Mouse (Mus musculus) mouse trophoblast stem cell (cell line): Measurements from ENCODE around the gene Tmbim4.
"Not testable (repeated sequence)": the region's sequence is repeated elsewhere in the genome, so short reads cannot be mapped to it uniquely, and the experiment has no call there.

ENCODE experiments used
- in situ Hi-C, 2 experiments: fragments of 300-500 bp; cut with MseI, MboI; formaldehyde crosslinking; loops; 2 replicates in 1 of 2; 3 replicates in 1 of 2; pipeline ENCODE4 v1.15.1; 2025

Tmbim4 gene

GRCm38 (mm10) chr10:120197061-120197835, 4.1 kb upstream of the Tmbim4 start:
- in situ Hi-C loops: no loop called here

- in situ Hi-C loops: no loop called here
Observed at GRCm38 (mm10) chr10:120201961-120202402, 592 bp downstream of the Tmbim4 start, which contains the start of gene Irak3. TSS of gene Irak3 (minus strand) at chr10:120202130.

- in situ Hi-C loops: no loop called here
Observed at GRCm38 (mm10) chr10:120202467-120203250, 1.3 kb downstream of the Tmbim4 start.

GRCm38 (mm10) chr10:120204591-120205210, 3.3 kb downstream of the Tmbim4 start:
- in situ Hi-C loops: no loop called here

GRCm38 (mm10) chr10:120208015-120208414, 6.6 kb downstream of the Tmbim4 start:
- in situ Hi-C loops: no loop called here

GRCm38 (mm10) chr10:120208575-120209538, 7.5 kb downstream of the Tmbim4 start:
- in situ Hi-C loops: no loop called here

- in situ Hi-C loops: no loop called here
Observed at GRCm38 (mm10) chr10:120209539-120209925, 8.1 kb downstream of the Tmbim4 start.

GRCm38 (mm10) chr10:120210096-120210495, 8.7 kb downstream of the Tmbim4 start:
- in situ Hi-C loops: no loop called here

GRCm38 (mm10) chr10:120217099-120217498, 15.7 kb downstream of the Tmbim4 start:
- in situ Hi-C loops: not testable (repeated sequence)

GRCm38 (mm10) chr10:120218996-120219395, 17.6 kb downstream of the Tmbim4 start:
- in situ Hi-C loops: no loop called here

- in situ Hi-C loops: no loop called here
Observed at GRCm38 (mm10) chr10:120219578-120220359, 18.4 kb downstream of the Tmbim4 start.

- in situ Hi-C loops: no loop called here
Observed at GRCm38 (mm10) chr10:120220776-120221175, 19.4 kb downstream of the Tmbim4 start.

GRCm38 (mm10) chr10:120226871-120227661, 25.7 kb downstream of the Tmbim4 start, which contains the start of gene Llph:
TSS of gene Llph (plus strand) at chr10:120227070.
- in situ Hi-C loops: no loop called here

- in situ Hi-C loops: no loop called here
Observed at GRCm38 (mm10) chr10:120231718-120232117, 30.3 kb downstream of the Tmbim4 start.

- in situ Hi-C loops: no loop called here
Observed at GRCm38 (mm10) chr10:120233655-120234367, 32.4 kb downstream of the Tmbim4 start.

GRCm38 (mm10) chr10:120236855-120237254, 35.5 kb downstream of the Tmbim4 start:
- in situ Hi-C loops: no loop called here

GRCm38 (mm10) chr10:120238241-120238640, 36.9 kb downstream of the Tmbim4 start:
- in situ Hi-C loops: no loop called here

- in situ Hi-C loops: no loop called here
Observed at GRCm38 (mm10) chr10:120239476-120239875, 38.1 kb downstream of the Tmbim4 start.

GRCm38 (mm10) chr10:120242421-120242820, 41.0 kb downstream of the Tmbim4 start:
- in situ Hi-C loops: no loop called here
